Mouse (Mus musculus): ENCODE measurements around the gene Myh8.

GRCm38 (mm10) chr11:67321358-67321757 is 44.4 kb downstream of the Myh8 start, which contains the start of gene Myh13:
- TF ChIP-seq POLR2A (IDR thresholded peaks at IDR 0.05; ENCODE audit: low read depth, low read length) (no peak), CTCF (IDR thresholded peaks at IDR 0.05; ENCODE audit: extremely low read depth, insufficient read length, insufficient replicate concordance, low read depth, low read length) (no peak)

Measured in small intestine, adult 2 months (tissue).